Mouse (Mus musculus): ENCODE measurements at regions not wholly inside any gene's neighbourhood (a gene's known extent, or its start where the extent isn't known, plus 50 kb on each side); places are given as distances from the start of the nearest gene placed in this dataset.
"Not testable (repeated sequence)": the region's sequence is repeated elsewhere in the genome, so short reads cannot be mapped to it uniquely, and the experiment has no call there.

- DNase-seq (ENCODE audit: low spot score) = no peak
Measured at GRCm38 (mm10) chr15:96828681-96829080, 129.2 kb upstream of the Slc38a2 start.

DNA sequence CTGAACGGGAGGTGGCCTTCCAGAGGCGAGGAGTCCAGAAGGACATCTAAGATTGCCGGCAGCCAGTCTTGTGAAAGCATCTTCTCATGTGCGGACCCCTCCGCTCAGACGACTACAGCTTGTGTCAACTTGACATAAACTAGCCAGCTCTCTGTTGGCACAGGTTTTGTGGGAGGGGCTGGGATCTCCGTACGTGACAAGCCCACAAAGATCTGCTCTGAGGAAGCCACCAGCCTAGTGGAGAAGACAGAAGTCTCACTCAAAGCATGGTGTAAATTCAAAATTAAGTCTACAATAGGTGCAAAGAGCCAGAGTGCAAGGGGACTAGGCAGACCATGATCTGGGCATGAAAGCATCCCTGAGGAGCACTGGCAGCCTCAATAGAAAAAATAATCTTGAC, 128.4 kb upstream of the Slc38a2 start:
- DNase-seq (ENCODE audit: low spot score) = no peak

DNA sequence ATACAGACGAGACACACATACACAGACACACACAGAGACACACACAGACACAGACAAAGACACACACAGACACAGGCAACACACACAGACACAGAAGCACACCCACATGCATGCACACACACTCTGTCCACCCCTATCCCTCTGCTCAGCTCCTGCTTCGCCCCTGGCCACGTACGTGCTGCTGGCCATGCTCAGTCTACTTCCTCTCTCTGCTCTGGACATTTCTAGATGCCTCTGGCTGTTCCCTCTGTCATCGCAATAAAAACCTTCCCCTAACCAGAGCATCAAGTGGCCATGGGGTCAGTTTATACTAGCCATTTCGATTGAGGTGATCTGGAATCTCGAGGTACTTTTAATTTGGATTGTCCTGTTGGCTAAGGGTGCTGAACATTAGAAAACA, 118.9 kb upstream of the Slc38a2 start:
- DNase-seq (ENCODE audit: low spot score) = no peak

DNA sequence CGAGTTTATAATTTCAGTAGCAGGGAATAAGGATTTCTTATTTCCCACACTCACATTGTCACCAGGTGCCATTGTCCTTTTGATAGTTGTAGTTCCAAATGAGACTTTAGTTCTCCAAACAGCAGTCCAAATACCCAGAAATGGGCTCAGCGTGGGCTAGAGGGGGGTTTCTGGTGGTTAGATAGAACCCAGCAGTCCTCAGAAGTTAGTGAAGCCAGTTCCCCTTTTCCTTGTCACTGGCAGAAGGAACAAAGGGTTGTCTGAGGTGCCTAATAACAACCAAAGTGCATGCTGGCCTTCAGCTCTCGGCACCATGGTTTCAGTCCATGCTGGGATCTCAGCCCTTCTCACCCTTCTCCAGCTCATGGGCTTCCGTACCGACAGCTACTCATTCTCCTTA, 118.1 kb upstream of the Slc38a2 start:
- DNase-seq (ENCODE audit: low spot score) = no peak

DNA sequence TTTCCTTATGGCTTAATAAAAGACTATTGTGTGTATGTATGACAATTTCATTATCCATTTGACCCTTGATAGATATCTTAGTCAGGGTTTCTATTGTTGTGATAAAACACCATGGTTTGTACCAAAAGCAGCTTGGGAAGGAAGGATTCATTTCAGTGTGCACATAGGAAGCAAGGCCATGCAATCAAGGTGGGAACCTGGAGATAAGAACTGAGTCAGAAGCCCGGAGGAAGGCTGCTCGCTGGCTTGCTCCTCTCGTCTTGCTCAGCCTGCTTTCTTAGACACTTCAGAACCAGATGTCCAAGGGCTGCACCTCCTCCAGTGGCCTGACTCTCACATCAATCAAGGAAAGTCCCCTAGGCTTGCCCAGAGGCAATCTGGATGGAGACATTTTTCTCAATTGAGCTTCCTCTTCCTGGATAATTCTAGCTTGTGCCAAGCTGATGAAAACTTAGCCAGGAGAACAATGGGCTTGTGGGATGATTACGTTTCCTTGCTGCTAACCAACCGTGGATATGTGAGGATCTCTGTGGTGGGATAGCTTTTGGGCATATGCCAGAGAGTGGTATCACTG, 117.6 kb upstream of the Slc38a2 start:
- DNase-seq (ENCODE audit: low spot score) = no peak

DNA sequence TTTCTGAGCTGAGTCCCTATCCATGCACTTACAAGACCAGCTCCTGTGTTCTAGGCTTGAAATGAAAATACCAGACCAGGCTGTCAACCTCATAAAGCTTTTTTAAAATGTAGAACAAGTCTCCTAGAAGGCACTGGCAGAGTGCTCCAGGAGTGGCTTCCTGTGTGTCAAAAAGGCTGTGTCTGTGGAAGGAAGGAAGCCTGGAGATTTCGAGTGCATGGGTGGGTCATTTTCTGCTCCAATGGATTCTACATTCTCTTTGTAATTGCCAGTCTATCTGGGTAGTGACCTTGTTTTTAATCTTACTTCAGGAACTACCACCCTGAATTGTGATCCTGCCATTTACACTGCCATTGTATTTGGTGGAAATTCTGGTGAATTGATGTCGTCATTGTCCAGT, 113.9 kb upstream of the Slc38a2 start:
- no peak for DNase-seq (ENCODE audit: low spot score)

DNA sequence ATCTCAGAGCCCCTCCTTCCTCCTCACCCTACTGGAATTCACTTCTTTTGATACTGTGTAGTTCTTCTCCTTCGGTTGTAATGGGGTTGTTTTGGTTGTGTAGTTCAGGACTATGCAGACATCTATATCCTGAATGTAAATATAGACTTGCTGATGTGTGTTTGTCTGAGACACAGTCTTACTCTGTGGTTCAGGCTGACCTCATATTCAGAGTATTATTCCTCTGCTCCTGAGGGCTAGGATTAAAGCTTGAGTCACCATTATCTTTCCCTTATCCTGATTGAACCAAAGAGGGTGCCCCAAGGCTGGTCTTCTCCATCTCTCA, 103.2 kb upstream of the Slc38a2 start:
- DNase-seq (ENCODE audit: low spot score) = no peak

DNA sequence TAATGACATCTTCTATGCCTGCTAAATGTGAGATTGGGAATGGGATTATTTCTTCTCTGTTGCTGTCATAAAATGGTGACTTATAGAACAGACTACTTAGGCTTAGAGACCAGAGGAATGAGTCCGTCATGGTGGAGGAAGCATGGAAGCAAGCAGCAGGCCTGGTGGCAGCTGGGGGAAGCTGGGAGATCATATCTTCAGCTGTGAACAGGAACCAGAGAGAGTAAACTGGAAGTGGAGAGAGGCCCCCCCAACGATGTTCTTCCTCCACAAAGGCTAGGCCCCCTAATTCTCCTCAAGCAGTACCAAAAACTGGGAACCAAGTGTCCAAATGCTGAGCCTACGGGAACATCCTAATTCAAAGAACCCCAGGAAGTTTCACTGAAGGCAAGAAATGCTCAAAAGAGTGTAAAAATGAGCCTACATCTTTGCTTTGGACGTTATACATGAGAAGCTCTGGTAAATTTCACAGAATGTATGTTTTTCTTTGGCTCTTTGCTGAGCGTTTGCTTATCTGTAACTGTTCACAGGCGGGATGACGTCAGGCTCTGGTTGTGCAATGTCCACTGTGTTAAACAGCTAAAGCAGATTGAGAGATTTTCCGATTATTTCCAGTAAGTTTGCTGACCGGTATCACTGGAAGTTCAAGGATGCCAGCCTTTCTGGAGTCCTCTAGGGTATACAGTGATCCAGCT, 102.7 kb upstream of the Slc38a2 start:
- no peak for DNase-seq (ENCODE audit: low spot score)

GRCm38 (mm10) chr15:96799228-96799627, 99.7 kb upstream of the Slc38a2 start:
- no peak for DNase-seq (ENCODE audit: low spot score)

DNA sequence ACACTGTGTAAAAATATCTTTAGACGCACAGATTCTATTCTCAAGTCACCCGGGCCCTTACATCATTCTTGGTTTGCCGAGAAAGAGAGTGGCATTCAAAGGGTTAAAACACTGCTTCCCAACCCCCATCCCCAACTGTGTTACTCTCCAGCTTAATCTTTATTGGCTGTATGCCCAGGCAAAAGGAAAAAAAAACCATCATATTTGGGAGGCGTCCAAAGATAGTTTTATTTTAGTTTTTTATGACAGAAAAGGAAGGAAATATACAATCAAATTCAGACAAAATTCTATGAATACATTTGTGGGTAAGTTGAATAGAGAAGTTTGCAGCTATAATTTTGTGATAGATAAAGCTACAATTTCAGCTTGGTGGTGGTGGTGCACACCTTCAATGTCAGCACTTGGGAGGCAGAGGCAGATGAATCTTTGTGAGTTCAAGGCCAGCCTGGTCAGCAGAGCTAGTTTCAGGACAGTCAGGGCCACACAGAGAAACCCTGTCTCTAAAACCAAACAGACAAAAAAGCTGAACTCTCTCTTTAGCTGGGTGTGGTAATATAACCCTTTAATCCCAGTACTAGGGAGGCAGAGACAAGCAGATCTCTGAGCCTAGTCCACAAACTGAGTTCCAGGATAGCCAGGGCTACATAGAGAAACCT, 98.2 kb upstream of the Slc38a2 start:
- no peak for DNase-seq (ENCODE audit: low spot score)

DNA sequence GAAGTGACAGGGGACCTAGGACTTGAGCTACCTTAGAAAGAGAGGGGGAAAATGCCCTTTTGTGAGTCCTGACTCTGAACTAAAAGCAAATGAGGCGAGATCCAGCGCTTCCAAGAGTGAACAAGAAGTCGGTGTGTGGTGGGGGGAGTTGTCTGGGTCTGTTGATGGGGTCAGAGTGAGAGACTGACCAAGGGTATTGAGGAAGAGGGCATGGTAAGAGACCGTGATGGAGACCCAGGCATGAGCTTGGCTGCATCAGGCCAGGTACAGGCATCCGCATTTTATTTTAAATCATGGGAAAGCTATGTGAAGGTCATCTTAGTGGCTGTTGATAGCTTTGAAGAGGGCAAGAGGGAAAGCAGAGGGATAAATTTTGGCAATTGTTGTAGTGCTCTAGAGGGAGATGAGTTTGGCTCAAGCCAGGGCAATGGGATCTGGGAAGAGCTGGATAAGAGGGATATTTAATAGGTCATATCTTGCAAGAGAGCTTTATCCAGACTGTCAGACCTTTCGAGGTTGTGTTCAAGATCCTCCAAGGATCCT, 94.7 kb upstream of the Slc38a2 start:
- DNase-seq (ENCODE audit: low spot score) = no peak

- no peak for DNase-seq (ENCODE audit: low spot score)
Measured at GRCm38 (mm10) chr15:96793251-96793650, 93.7 kb upstream of the Slc38a2 start.

- peak; percentile 51 for DNase-seq (ENCODE audit: low spot score)
Measured at GRCm38 (mm10) chr15:96791306-96791705, 91.8 kb upstream of the Slc38a2 start.

- DNase-seq (ENCODE audit: low spot score) = not testable (repeated sequence)
Measured at GRCm38 (mm10) chr15:96787921-96788320, 88.4 kb upstream of the Slc38a2 start.

DNA sequence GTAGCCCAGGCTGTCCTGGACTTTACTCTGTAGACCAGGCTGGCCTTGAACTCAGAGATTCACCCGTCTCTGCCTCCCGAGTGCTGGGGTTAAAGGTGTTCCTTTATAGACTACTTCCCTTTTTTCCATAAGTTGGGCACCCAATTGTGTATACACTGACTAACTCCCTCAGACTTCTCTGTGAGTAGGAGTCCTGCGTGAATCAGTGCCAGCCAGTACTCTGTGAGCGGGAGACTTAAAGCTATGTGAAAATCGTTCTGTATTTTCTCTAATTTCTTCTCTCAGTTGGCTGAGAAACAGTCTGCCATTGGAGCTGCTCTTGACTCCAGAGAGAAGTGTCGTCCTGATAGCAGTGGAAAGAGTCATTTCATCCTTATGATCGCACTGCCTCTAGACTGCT, 85.0 kb upstream of the Slc38a2 start:
- no peak for DNase-seq (ENCODE audit: low spot score)

GRCm38 (mm10) chr15:96781560-96781959, 82.0 kb upstream of the Slc38a2 start:
- no peak for DNase-seq (ENCODE audit: low spot score)

- DNase-seq (ENCODE audit: low spot score) = no peak
Measured at GRCm38 (mm10) chr15:96780606-96781005, 81.1 kb upstream of the Slc38a2 start.

DNA sequence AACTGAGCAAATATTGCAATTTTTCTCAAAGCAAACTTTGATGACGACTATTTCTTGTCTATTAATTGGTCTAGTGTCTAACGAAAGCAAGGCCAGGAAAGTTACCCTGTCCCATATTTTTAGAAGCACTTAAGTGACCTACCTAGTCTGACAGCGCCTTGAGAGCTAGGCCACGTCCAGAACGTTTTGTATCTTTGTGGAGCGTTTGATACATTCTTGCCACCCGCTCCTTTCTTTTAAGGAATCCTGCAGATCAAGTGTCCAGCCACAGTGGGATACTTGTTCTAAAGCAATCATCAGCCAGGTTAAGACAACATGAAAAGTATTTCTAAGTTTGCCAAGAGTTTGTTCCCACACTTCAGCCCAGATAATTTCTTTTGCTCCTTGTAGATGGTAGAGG, 79.8 kb upstream of the Slc38a2 start:
- DNase-seq (ENCODE audit: low spot score) = peak; percentile 40

GRCm38 (mm10) chr15:96778321-96778926, 78.9 kb upstream of the Slc38a2 start:
- DNase-seq (ENCODE audit: low spot score) = peak; percentile 47

DNA sequence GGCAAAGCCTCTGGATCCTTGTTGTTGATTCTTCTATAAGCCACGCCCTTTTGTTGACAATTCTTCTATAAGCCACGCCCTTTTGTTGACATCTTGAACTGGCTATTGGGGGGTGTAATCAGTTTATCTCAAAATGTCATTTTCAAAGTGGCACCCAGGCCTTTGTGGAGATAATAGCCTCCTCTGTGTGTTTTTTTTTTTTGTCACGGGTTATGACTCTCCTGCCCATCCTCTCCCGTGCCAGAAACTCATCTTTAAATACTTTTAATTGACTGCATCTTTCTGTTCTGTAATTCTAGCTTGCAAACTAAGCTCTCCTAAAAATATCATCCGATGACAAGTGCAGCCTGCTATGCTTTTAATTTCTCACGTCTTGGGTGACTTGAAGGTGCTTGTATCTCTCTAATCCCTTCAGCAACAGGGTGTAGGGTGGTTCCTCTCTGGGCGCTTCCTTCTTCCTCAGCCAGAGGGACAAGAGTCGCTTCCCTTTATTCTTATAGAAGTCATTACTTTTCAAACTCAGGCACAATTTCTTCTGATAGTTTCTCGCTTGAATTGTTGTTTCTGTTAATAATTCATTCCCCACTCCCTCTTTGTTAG, 77.0 kb upstream of the Slc38a2 start:
- peak; percentile 48 for DNase-seq (ENCODE audit: low spot score)

DNA sequence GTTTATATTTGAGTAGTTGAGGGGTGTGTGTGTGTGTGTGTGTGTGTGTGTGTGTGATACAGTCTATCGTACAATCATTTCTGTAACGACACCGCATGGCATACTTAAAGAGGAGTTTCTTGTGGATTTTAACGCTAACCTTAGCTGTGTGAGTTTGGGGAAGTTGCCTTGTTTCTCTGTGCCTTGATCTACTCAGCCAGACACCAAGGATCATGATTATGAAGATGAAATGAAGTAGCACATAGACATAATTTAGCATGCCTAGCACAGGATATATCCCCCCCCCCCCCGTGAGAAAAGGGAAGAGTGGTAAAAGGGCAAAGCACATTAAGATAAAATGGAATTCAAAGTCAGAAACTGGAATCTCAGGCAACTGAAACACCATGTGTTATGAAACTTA, 75.6 kb upstream of the Slc38a2 start:
- DNase-seq (ENCODE audit: low spot score) = no peak

DNA sequence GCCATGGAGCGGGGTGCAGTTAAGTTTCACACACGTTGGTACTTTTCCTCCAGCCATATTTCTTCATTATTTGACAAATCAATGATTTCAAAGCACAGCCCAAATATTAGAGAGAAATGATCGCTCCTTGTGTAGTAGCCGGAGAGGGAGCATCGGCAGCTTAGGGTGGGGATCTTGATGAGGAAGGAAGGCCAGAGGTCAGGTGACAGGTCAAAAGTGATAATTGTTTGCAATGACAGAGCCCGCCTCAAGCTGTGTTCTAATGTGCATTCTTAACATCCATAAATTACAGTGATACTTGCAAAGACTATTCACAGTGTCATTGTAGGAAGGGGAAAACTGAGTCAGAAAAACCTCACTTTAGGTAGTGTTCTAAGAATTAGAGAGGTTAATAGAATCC, 75.1 kb upstream of the Slc38a2 start:
- no peak for DNase-seq (ENCODE audit: low spot score)
